Mouse (Mus musculus) adrenal gland, postnatal 36 days (tissue): ENCODE measurements around the gene Nufip1. TPM values are rescaled to one million over a fixed set of nuclear protein-coding genes. Genes with fewer than 3 reads are reported as not detected.

ENCODE experiments used
- DNase-seq, 2 experiments: peaks; one replicate each; pipeline ENCODE4 v3.0.0; 2021; ENCODE audit warnings: mixed read lengths in 1 of 2
- long read RNA-seq, 2 experiments: library from polyadenylated mRNA; stranded (forward); transcript quantifications; one replicate each; pipeline ENCODE4 v2.0.0; 2021; ENCODE audit warnings: borderline sequencing depth in 2 of 2
- total RNA-seq, 2 experiments: library from RNA; stranded (reverse); gene quantifications; 2 replicates each; pipeline ENCODE4 v1.2.3; 2021

Nufip1 gene
- 1 to 10 TPM; 7.5 to 8.5 TPM for total RNA-seq
- long read RNA-seq, experiment 1, transcript Nufip1-201 (10 exons, 3,974 nt), result major isoform, 18 of 20 reads
- long read RNA-seq, experiment 1, partial matches to known transcripts, result 0 of 20 reads
- long read RNA-seq, experiment 1, other reads (novel, unspliced or antisense), result 2 of 20 reads
- long read RNA-seq, experiment 2, partial matches to known transcripts, result 0 of 4 reads
- long read RNA-seq, experiment 2, other reads (novel, unspliced or antisense), result 0 of 4 reads

- DNase-seq, result peak; percentile 87 to 90
These were observed at the start of gene Nufip1, which contains the start of gene Gpalpp1 for GRCm38 (mm10) chr14:76110396-76111221. Gene Nufip1 (plus strand): TSS chr14:76110891. Gene Gpalpp1 (minus strand): TSS chr14:76110760.

GRCm38 (mm10) chr14:76067237-76067636 lies 43.5 kb upstream of the Nufip1 start:
- DNase-seq, result no peak

DNA sequence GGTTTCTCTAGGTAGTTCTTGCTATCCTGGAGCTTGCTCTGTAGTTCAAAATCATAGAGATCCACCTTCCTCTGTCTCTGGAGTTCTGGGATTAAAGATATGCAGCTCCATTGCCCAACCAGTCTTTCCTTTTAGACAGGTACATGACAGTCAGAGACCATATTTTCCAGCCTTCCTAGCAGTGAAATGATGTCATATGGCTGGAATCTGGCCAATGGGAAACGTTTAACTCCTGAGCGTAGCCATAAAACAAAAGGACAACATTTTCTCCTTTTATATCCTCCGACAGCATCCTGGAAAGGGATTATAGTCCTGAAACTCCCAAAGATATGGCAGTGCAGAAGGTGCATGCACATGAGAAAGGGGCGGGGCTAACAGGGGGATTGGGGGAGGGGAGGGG lies 42.4 kb upstream of the Nufip1 start:
- no peak for DNase-seq

DNA sequence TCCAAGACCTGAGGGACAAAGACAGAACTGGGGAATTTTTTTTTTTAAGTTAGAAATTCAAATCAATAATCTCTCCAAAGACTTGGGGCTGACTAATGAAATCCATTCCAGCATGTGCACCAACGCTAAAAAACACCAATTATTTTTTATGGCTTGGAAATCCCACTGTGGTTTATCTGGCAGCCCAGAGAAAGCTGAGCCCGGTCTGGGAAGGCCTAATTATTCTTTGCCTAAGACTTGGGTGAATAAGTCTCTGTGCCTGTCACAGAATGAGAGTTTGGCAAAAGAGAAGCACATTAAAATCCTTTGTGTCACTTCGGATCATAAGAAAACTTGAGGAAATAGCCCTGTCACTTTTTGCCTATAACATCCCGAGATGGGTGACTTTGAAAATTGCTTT lies 41.4 kb upstream of the Nufip1 start:
- DNase-seq, result no peak

- DNase-seq, result peak; percentile 32 to 46
These were observed 38.1 kb upstream of the Nufip1 start for GRCm38 (mm10) chr14:76072626-76073025.

- peak; percentile 17 to 28 for DNase-seq
These were observed 36.5 kb upstream of the Nufip1 start for GRCm38 (mm10) chr14:76074206-76074605.

DNA sequence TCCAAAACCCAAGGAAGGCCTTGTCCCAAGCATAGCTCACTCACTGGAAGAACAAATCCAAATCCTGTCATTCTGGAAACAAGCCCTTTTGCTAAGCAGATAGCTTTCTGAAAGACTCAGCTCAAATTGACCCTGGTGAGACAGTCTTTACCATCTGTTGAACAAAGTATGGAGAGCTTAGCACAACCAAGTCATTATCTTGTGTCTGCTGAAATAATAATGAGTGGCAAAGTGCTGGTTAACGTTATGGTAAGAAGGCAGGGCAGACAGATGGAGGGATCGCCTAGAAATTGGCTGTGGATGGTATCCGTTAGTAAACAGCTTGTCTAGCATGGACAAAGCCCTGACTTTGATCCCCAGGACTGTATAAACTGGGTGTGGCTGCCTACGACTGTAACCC lies 35.0 kb upstream of the Nufip1 start:
- no peak for DNase-seq

DNA sequence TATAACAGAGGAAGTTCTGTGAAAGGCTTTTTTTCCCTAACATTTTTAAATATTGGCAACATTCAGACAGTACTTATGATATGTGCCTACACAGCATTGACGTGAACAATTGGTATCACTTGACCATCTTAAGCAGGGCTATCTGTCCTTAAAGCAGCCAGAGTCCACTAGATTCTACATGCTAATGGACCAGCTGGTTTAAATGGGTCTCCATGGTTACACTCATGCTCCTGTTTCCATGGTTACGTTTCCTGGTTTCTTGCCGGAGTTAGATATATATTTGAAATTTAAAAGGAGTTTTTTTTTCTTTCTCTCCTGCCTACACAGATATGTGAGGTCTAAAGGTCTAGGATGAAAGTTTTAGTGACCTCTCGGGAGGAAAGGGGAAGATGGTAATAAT lies 34.1 kb upstream of the Nufip1 start:
- DNase-seq, result no peak

- DNase-seq, result peak; percentile 38 to 48
These were observed 33.6 kb upstream of the Nufip1 start for GRCm38 (mm10) chr14:76077088-76077491.

GRCm38 (mm10) chr14:76081451-76081850 lies 29.2 kb upstream of the Nufip1 start:
- peak; percentile 14 to 19 for DNase-seq

- no peak for DNase-seq
These were observed 28.5 kb upstream of the Nufip1 start for GRCm38 (mm10) chr14:76082086-76082636.

DNA sequence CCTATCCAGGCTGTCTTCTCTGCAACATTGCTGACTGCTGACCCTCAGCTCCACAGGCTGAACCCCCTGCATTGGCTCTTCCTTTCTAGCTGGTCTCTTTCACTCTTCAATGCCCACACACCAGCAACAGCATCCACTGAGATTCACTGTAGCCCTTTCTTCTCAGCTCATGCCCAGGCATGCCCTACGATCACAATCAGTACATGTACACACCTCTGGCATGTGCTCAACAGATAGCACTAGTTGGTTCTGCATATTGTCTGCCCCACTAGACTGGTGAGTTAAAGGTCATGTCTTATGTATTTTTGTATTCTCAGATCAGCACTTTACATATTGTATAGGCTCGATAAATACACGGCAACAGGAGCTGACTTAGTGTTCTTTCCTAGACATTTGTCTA lies 26.5 kb upstream of the Nufip1 start:
- DNase-seq, result no peak

DNA sequence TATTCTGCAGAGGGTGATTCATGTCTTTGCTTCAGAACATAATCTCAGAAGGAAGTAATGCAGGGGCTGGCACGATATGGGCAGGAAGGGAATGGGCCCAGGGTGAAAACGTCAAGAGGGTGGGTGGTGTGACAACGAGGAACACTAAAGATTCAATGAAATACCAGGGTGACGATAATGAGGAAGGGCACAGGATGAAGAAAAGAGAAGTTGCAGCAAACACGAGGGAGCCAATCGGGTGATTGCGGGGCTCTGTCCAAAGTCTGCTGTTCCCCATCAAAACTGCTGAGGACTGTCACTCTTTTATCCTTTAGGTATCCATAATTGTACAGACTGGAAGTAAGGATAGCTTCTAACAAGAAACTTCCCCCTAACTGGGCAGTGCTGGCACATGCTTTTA lies 13.4 kb upstream of the Nufip1 start:
- DNase-seq, result no peak

DNA sequence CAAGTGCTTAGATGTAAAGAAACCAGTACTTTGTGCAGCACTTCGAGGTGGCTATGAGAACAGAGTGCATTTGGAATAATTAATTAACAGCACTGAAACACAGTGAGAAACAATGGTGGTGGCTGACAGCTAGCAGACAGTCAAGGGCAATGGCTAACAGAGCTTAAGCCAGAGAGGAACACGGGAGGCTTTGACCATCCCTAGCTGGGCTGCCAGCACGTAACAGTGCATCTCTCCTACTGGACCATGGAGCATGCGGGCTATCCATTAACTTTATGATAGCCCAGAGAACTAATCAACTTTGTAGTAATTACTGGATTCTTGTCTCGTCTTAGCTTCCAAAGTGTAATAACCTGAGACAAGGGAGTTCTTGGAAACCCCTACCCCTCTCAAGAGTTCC lies 12.9 kb upstream of the Nufip1 start:
- no peak for DNase-seq

- DNase-seq, result peak in 1 of 2 experiments; percentile 12
These were observed 11.1 kb upstream of the Nufip1 start for GRCm38 (mm10) chr14:76099543-76099942.

GRCm38 (mm10) chr14:76115744-76116143 lies 5.1 kb downstream of the Nufip1 start:
- DNase-seq, result no peak

GRCm38 (mm10) chr14:76118963-76119362 lies 8.3 kb downstream of the Nufip1 start:
- no peak for DNase-seq

- no peak for DNase-seq
These were observed 9.8 kb downstream of the Nufip1 start for GRCm38 (mm10) chr14:76120472-76120871.

- DNase-seq, result peak; percentile 50 to 61
These were observed 11.4 kb downstream of the Nufip1 start for GRCm38 (mm10) chr14:76121901-76122662.

DNA sequence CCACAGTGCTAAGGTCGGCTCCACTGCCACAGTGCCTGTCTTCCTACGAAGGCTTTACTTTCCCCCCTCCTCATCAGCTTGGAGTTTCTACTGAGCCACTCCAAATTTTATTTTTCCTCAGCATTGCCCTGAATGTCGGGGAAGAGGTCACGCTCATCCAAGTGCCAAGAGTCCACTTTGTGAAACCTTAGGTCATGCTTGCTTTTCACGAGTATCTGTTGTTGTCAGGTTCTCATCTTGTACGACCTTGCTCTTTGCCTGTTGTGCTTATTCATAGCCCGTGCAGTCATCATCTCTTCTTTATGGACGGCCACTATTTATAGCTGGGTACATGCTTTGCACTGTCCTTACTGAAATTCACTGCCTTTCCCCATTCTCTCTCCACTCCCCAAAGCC lies 12.0 kb downstream of the Nufip1 start:
- no peak for DNase-seq

GRCm38 (mm10) chr14:76127311-76127710 lies 16.6 kb downstream of the Nufip1 start:
- no peak for DNase-seq

GRCm38 (mm10) chr14:76128174-76128573 lies 17.5 kb downstream of the Nufip1 start:
- DNase-seq, result no peak
